In the genomic region with DNA sequence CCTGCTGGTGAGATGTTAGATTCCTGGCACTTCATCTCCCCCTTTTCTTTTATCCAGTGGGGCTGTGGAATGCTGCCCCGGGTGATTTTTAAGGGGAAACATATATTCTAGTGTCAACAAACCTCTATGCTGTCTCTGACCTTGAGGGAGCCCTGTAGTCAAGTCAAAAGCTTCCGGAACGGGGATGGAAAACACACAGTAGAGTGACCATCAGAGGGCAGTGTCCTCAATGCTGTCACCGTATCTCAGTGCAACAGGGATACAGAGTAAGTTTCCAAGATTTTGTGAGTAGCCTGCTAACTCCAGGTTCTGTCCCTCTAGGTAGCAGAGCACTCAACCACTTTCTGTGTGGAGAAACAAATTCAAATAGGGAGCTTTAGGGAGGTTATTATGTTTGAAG, we compare ENCODE assay signal across 8 mouse cellular contexts.
DNase-seq lines count a peak whose midpoint lies in the region; ATAC-seq and TF ChIP-seq lines count a peak whose summit lies in the region.

No protein-coding gene starts in this region.

- H3K9me3 ChIP-seq in heart, embryonic 12.5 days (replicated peaks), result no peaks in the 10 kb centered on the region
- no peaks in the 10 kb centered on the region for H3K9me3 ChIP-seq in midbrain, postnatal 0 days (ENCODE audit: low read length)
- H3K9me3 ChIP-seq in midbrain, embryonic 14.5 days (ENCODE audit: control insufficient read depth, low read length), result no peaks in the 10 kb centered on the region
- no peaks in the 10 kb centered on the region for H3K9me3 ChIP-seq in hindbrain, embryonic 16.5 days (ENCODE audit: control insufficient read depth, low read length)

- no peaks in the 10 kb centered on the region for H3K36me3 ChIP-seq in heart, adult 2 months (ENCODE audit: control insufficient read depth, insufficient read depth, low read length)
- no peaks in the 10 kb centered on the region for H3K36me3 ChIP-seq in heart, embryonic 12.5 days
- no peaks in the 10 kb centered on the region for H3K36me3 ChIP-seq in midbrain, postnatal 0 days (ENCODE audit: insufficient read depth, low read length)
- no peaks in the 10 kb centered on the region for H3K36me3 ChIP-seq in midbrain, embryonic 14.5 days (ENCODE audit: control insufficient read depth, insufficient read depth, low read length)
- no peaks in the 10 kb centered on the region for H3K36me3 ChIP-seq in hindbrain, embryonic 16.5 days (ENCODE audit: control insufficient read depth, insufficient read depth, low read length)

- no peaks in the 10 kb centered on the region for H3K27me3 ChIP-seq in heart, adult 2 months (ENCODE audit: control insufficient read depth, insufficient read depth, low read length)
- no peaks in the 10 kb centered on the region for H3K27me3 ChIP-seq in heart, embryonic 12.5 days (replicated peaks)
- H3K27me3 ChIP-seq in midbrain, postnatal 0 days (ENCODE audit: insufficient read depth, low read length), result no peaks in the 10 kb centered on the region
- H3K27me3 ChIP-seq in midbrain, embryonic 14.5 days (ENCODE audit: control insufficient read depth, insufficient read depth, low read length), result no peaks in the 10 kb centered on the region
- H3K27me3 ChIP-seq in hindbrain, embryonic 16.5 days (replicated peaks; ENCODE audit: control insufficient read depth, insufficient read depth, low read length), result no peaks in the 10 kb centered on the region

- WGBS in heart, adult 2 months, result 65% methylated on average over 4 of the region's 4 CpGs
- WGBS in heart, embryonic 12.5 days, result 62% methylated on average over 4 of the region's 4 CpGs
- WGBS in midbrain, postnatal 0 days, result 82% methylated on average over 4 of the region's 4 CpGs
- WGBS in midbrain, embryonic 14.5 days, result 85% methylated on average over 4 of the region's 4 CpGs
- 88% methylated on average over 4 of the region's 4 CpGs for WGBS in hindbrain, embryonic 16.5 days

- TF ChIP-seq POLR2A in heart, adult 2 months (IDR thresholded peaks at IDR 0.05; ENCODE audit: insufficient read depth, low read depth, low read length), result no peak

- H3K79me2 ChIP-seq in heart, adult 2 months (replicated peaks; ENCODE audit: control insufficient read depth, insufficient read depth, low read length), result no peaks in the 10 kb centered on the region

- DNase-seq in heart, adult 2 months, result no peak
- DNase-seq in midbrain, postnatal 0 days (ENCODE audit: low spot score), result no peak
- DNase-seq in midbrain, embryonic 14.5 days, result no peak
- DNase-seq in adrenal gland, postnatal 14 days, result peak; percentile 47
- DNase-seq in layer of hippocampus, postnatal 10 days (ENCODE audit: low spot score in 2 of 2), result peak; percentile 60 to 68
- DNase-seq in liver, result no peak

- no peak for ATAC-seq in heart, embryonic 12.5 days (ENCODE audit: insufficient number of reproducible peaks, low FRiP score)
- ATAC-seq in midbrain, postnatal 0 days (ENCODE audit: low FRiP score), result no peak
- no peak for ATAC-seq in midbrain, embryonic 14.5 days (ENCODE audit: low FRiP score, low TSS enrichment)
- no peak for ATAC-seq in hindbrain, embryonic 16.5 days

- no peak for TF ChIP-seq EP300 in heart, adult 2 months (IDR thresholded peaks at IDR 0.05; ENCODE audit: insufficient read depth, low read depth, low read length)

- H3K27ac ChIP-seq in heart, adult 2 months, result no peak overlapping the region
- H3K27ac ChIP-seq in heart, embryonic 12.5 days (ENCODE audit: poor library complexity, severe bottlenecking), result no peak overlapping the region
- no peak overlapping the region for H3K27ac ChIP-seq in midbrain, postnatal 0 days (ENCODE audit: low read depth, low read length)
- H3K27ac ChIP-seq in midbrain, embryonic 14.5 days (replicated peaks; ENCODE audit: low read depth, low read length), result no peak overlapping the region
- no peak overlapping the region for H3K27ac ChIP-seq in hindbrain, embryonic 16.5 days (ENCODE audit: low read depth, low read length)

- H3K4me3 ChIP-seq in heart, adult 2 months, result no peak overlapping the region
- H3K4me3 ChIP-seq in heart, embryonic 12.5 days, result no peak overlapping the region
- H3K4me3 ChIP-seq in midbrain, postnatal 0 days (ENCODE audit: low read depth, low read length), result no peak overlapping the region
- H3K4me3 ChIP-seq in midbrain, embryonic 14.5 days (replicated peaks; ENCODE audit: low read depth, low read length), result no peak overlapping the region
- no peak overlapping the region for H3K4me3 ChIP-seq in hindbrain, embryonic 16.5 days (ENCODE audit: low read length)

- intact Hi-C loops in heart, adult 2 months (cut with DNase I), result no loop called here

- H3K4me2 ChIP-seq in heart, embryonic 12.5 days, result no peak overlapping the region
- H3K4me2 ChIP-seq in midbrain, postnatal 0 days (ENCODE audit: low read depth, low read length, poor library complexity, severe bottlenecking), result no peak overlapping the region
- no peak overlapping the region for H3K4me2 ChIP-seq in midbrain, embryonic 14.5 days (ENCODE audit: low read length)
- no peak overlapping the region for H3K4me2 ChIP-seq in hindbrain, embryonic 16.5 days (ENCODE audit: low read length)

- TF ChIP-seq CTCF in heart, adult 2 months (IDR thresholded peaks at IDR 0.05), result peak; percentile 55
- TF ChIP-seq CTCF in midbrain, postnatal 0 days (IDR thresholded peaks at IDR 0.05), result peak; percentile 49

- H3K9ac ChIP-seq in heart, adult 2 months (ENCODE audit: low read depth, low read length), result no peak overlapping the region
- H3K9ac ChIP-seq in heart, embryonic 12.5 days, result no peak overlapping the region
- H3K9ac ChIP-seq in midbrain, postnatal 0 days (replicated peaks; ENCODE audit: low read length, poor library complexity, severe bottlenecking), result no peak overlapping the region
- H3K9ac ChIP-seq in midbrain, embryonic 14.5 days (replicated peaks; ENCODE audit: low read length), result no peak overlapping the region
- no peak overlapping the region for H3K9ac ChIP-seq in hindbrain, embryonic 16.5 days (ENCODE audit: low read depth, low read length)

- no peaks in the 10 kb centered on the region for H3K4me1 ChIP-seq in heart, adult 2 months (ENCODE audit: control insufficient read depth, insufficient read depth, low read length)
- H3K4me1 ChIP-seq in heart, embryonic 12.5 days (replicated peaks), result no peaks in the 10 kb centered on the region
- no peaks in the 10 kb centered on the region for H3K4me1 ChIP-seq in midbrain, postnatal 0 days (ENCODE audit: insufficient read depth, low read length)
- no peaks in the 10 kb centered on the region for H3K4me1 ChIP-seq in midbrain, embryonic 14.5 days (ENCODE audit: control insufficient read depth, insufficient read depth, low read length)
- no peaks in the 10 kb centered on the region for H3K4me1 ChIP-seq in hindbrain, embryonic 16.5 days (ENCODE audit: control insufficient read depth, insufficient read depth, low read depth, low read length)

Comparison
In these comparisons a context has a peak if more than half of its experiments do, and no peak if none do; other contexts are left out.
1. DNase-seq: peak in adrenal gland, postnatal 14 days (single experiment) and layer of hippocampus, postnatal 10 days (2 of 2); none in heart, adult 2 months (0 of 2), midbrain, postnatal 0 days (single experiment), midbrain, embryonic 14.5 days (single experiment) and liver (single experiment).